Mouse (Mus musculus) kidney, adult 18-20 months (tissue): Measurements from ENCODE around the gene Vps9d1.
"Not testable (repeated sequence)": the region's sequence is repeated elsewhere in the genome, so short reads cannot be mapped to it uniquely, and the experiment has no call there.

Experiments
- DNase-seq: peaks from one replicate; pipeline ENCODE4 v3.0.0; 2021

Vps9d1 gene

DNA sequence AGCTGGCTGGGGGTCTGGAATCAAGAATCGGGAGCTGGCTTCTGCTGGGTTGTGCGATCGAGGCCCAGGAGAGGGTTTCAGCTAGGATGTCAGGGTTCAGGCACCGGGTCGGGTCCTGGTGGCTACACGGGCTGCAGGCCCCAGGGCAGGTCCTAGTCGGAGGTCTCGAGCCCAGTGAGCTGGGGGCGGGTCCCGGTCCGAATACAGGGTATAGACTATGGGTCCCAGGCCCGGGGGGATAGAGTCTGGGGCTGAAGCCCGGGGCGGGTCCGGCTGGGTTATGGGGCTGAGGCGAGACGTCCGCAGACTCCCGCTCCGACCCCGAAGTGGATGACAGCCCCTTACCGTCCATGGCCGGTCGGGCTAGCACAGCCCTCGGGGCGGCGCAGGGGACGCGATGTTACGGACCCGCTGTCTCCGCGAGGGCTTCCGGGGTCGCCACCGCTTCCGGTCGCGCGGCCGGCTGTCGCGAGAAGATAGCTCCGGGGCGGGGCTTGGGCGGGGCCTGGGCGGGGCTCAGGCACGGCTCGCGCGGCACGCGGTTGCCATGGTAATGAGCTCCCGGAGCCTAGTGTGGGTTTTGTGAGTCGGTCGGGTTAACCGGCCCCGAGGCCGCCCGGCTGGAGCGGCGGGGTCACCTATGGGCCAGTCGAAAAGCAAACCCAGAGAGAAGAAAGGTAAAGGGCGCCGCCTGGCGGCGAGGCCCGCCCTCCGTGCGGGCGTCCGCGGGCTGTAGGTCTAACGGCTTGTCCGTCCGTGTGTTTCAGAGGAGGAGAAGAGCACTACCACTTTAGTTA is 41.6 kb downstream of the Vps9d1 start, which contains the start of the genes Chmp1a and Spata33:
TSS of gene Chmp1a (minus strand) at position 443 of the 797 bp plus-strand sequence.
TSS of gene Spata33 (plus strand) at position 512 of the 797 bp plus-strand sequence.
- DNase-seq, result peak; percentile 94

- no peak for DNase-seq
Observed at GRCm38 (mm10) chr8:123211876-123212275, 42.3 kb downstream of the Vps9d1 start.

- DNase-seq, result no peak
Observed at GRCm38 (mm10) chr8:123203571-123203970, 50.6 kb downstream of the Vps9d1 start.

DNA sequence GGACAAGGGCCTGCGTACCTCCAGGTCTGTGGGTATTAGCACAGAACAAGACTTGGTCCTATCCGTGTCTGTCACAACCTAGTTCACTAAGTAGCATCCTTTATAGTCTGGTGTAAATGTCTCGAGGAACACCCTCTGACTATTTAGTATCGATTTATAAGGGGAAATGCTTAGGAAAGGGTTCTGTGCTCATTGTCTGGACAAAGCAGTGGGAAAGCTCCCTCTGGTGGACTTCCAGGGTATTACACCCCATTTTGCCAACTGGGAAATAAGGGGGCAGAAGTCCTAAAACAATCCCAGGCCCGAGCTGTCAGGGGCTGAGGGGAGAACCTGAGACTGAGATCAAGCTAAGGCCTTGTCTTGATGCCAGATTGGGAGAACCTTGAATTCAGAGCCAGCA is 51.9 kb downstream of the Vps9d1 start:
- peak; percentile 77 for DNase-seq

- no peak for DNase-seq
Observed at GRCm38 (mm10) chr8:123199864-123200263, 54.3 kb downstream of the Vps9d1 start.

DNA sequence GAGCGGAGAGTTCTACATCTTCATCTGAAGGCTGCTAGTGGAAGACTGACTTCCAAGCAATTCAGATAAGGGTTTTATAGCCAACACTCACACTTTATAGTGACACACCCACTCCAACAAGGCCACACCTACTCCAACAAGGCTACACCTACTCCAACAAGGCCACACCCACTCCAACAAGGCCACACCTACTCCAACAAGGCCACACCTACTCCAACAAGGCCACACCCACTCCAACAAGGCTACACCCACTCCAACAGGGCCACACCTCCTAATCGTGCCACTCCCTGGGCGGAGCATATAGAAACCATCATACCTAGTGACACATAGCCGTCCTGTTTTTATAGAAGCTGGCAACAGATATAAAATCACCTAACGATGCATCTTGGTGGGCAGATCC is 57.1 kb downstream of the Vps9d1 start:
- not testable (repeated sequence) for DNase-seq

GRCm38 (mm10) chr8:123193771-123194170 is 60.4 kb downstream of the Vps9d1 start:
- no peak for DNase-seq
